Mouse (Mus musculus): Measurements from ENCODE around the gene Cep72. TPM values are rescaled to one million over a fixed set of nuclear protein-coding genes. Genes with fewer than 3 reads are reported as not detected.
"Not testable (repeated sequence)": the region's sequence is repeated elsewhere in the genome, so short reads cannot be mapped to it uniquely, and the experiment has no call there.

Cep72 gene
- polyA plus RNA-seq, 2 experiments = 5.5 to 8.5 TPM

DNA sequence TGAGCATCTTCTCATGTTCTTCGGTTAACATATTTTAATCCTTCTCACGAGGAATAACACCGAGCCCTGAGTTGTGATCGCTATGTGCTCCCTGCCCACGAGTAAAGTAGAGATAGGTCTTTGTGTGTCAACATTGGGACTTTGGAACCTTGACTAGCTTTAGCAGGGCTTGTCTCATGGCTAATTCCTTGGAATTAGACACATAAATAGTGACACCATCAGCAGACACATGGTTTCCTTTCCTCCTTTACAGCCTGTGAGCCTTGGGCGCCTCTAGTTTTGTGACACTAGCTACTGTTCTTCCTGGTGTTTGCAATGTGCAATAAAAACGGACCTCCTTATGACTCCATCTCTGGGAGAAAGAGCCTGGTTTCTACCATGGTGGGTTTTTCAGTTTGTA lies 11.3 kb upstream of the Cep72 start:
- no peak overlapping the region for H3K4me2 ChIP-seq (ENCODE audit: low read depth)
- H3K27ac ChIP-seq = no peak overlapping the region
- no peak overlapping the region for H3K4me3 ChIP-seq (ENCODE audit: insufficient read depth in 1 of 2, low read depth in 2 of 2, low read length in 2 of 2)
- H3K27me3 ChIP-seq (ENCODE audit: control insufficient read depth, insufficient read depth, low read length) = no peaks in the 10 kb centered on the region; the same call in 1 of the 2 replicates
- DNase-seq (ENCODE audit: low read depth in 3 of 3, low spot score in 3 of 3) (no peak), ATAC-seq (ENCODE audit: insufficient read depth) (no peak)
- no peak overlapping the region for H3K9ac ChIP-seq (replicated peaks)
- WGBS (ENCODE audit: insufficient replicate concordance) = 76% methylated on average over 7 of the region's 7 CpGs
- H3K9me3 ChIP-seq (ENCODE audit: control insufficient read depth, low read length) = no peaks in the 10 kb centered on the region
- H3K36me3 ChIP-seq (replicated peaks; ENCODE audit: control insufficient read depth, insufficient read depth, low read depth) = no peaks in the 10 kb centered on the region
- H3K4me1 ChIP-seq (replicated peaks; ENCODE audit: control insufficient read depth in 2 of 2, insufficient read depth in 2 of 2, low read length in 1 of 2) = peaks cover 11 to 23% of the 10 kb centered on the region in 2 experiments
- no peak for TF ChIP-seq CTCF (IDR thresholded peaks at IDR 0.05; ENCODE audit: low read depth)
- TF ChIP-seq EP300 (IDR thresholded peaks at IDR 0.05; ENCODE audit: low read depth) = no peak

DNA sequence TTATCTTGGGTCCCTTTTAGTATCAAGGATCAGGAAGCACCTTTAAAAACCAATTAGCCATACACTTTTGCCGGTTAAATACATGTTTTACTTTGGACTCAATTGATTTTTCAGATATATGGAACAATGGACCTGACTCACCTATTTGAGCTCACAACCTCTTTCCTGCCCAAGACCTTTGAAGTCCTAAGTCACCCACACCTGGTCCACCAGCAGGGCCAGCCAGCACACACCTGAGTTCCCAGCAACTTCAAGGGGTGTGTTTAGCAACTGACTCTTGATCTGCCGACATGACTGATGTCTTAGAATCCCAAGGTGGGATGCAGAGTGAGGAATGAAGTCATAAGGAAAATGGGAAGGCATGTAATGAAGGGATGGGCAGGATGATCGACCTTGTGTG lies 9.6 kb upstream of the Cep72 start:
- TF ChIP-seq EP300 (IDR thresholded peaks at IDR 0.05; ENCODE audit: low read depth) = no peak
- no peak for TF ChIP-seq CTCF (IDR thresholded peaks at IDR 0.05; ENCODE audit: low read depth)

DNA sequence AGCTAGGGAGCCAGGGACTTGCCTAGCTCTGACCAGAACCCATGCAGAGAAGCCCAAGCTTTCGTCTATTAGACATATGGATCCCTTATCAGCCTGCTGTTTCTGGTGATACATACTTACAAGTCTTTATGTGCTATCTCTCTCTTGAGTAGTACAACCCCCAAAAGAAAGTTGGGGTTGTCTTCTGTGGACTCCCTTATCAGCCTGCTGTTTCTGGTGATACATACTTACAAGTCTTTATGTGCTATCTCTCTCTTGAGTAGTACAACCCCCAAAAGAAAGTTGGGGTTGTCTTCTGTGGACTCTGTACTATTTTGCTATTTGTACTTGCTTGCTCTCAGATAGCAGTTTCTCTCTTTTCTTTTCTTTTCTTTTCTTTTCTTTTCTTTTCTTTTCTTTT lies 9.1 kb upstream of the Cep72 start:
- peak overlapping the region; percentile 10; the same call in 1 of the 2 replicates for H3K27ac ChIP-seq

More for the DNA sequence above, 9.6 kb upstream of the Cep72 start:
- peak overlapping the region; percentile 47; the same call in 1 of the 2 replicates for H3K27ac ChIP-seq
- H3K9ac ChIP-seq (replicated peaks) = no peak overlapping the region
- no peak for DNase-seq (ENCODE audit: low read depth in 3 of 3, low spot score in 3 of 3)
- no peak for ATAC-seq (ENCODE audit: insufficient read depth)
- peak overlapping the region; percentile 26 for H3K4me2 ChIP-seq (ENCODE audit: low read depth)
- 47% methylated on average over 3 of the region's 3 CpGs for WGBS (ENCODE audit: insufficient replicate concordance)
- no peak overlapping the region for H3K4me3 ChIP-seq (ENCODE audit: insufficient read depth in 1 of 2, low read depth in 2 of 2, low read length in 2 of 2)
- no peaks in the 10 kb centered on the region for H3K36me3 ChIP-seq (replicated peaks; ENCODE audit: control insufficient read depth, insufficient read depth, low read depth)
- peaks cover 13 to 24% of the 10 kb centered on the region in 2 experiments for H3K4me1 ChIP-seq (replicated peaks; ENCODE audit: control insufficient read depth in 2 of 2, insufficient read depth in 2 of 2, low read length in 1 of 2)
- H3K27me3 ChIP-seq (ENCODE audit: control insufficient read depth, insufficient read depth, low read length) = no peaks in the 10 kb centered on the region
- H3K9me3 ChIP-seq (ENCODE audit: control insufficient read depth, low read length) = no peaks in the 10 kb centered on the region

DNA sequence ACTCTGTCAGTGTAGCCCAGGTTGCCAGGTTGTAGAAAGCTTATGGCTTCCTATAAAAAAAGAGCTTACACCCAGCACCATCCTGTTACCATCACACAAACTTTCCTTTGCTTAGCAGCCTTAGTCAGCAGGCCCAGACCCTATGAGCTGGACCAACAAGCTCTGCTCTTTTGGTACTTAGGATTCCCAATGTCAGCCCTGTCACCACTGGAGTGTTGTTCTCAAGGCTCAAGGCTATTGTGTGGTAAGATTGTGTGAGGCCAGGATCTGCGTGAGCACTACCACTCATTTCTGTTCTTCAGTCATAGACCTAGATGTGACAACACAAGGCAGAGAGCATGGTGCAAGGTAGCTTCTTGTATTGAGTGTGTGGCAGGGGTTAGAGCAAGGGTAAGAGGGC lies 4.5 kb upstream of the Cep72 start:
- H3K27me3 ChIP-seq (ENCODE audit: control insufficient read depth, insufficient read depth, low read length) = no peaks in the 10 kb centered on the region
- H3K4me2 ChIP-seq (ENCODE audit: low read depth) = no peak overlapping the region
- H3K9me3 ChIP-seq (ENCODE audit: control insufficient read depth, low read length) = no peaks in the 10 kb centered on the region
- no peak for DNase-seq (ENCODE audit: low read depth in 3 of 3, low spot score in 3 of 3)
- no peak for ATAC-seq (ENCODE audit: insufficient read depth)
- 75% methylated on average over 1 of the region's 1 CpGs for WGBS (ENCODE audit: insufficient replicate concordance)
- H3K4me3 ChIP-seq (ENCODE audit: insufficient read depth in 1 of 2, low read depth in 2 of 2, low read length in 2 of 2) = no peak overlapping the region
- TF ChIP-seq CTCF (IDR thresholded peaks at IDR 0.05; ENCODE audit: low read depth) = no peak
- TF ChIP-seq EP300 (IDR thresholded peaks at IDR 0.05; ENCODE audit: low read depth) = no peak
- H3K9ac ChIP-seq (replicated peaks) = no peak overlapping the region
- H3K27ac ChIP-seq = no peak overlapping the region
- H3K36me3 ChIP-seq (replicated peaks; ENCODE audit: control insufficient read depth, insufficient read depth, low read depth) = no peaks in the 10 kb centered on the region
- peaks cover 14 to 31% of the 10 kb centered on the region in 2 experiments for H3K4me1 ChIP-seq (replicated peaks; ENCODE audit: control insufficient read depth in 2 of 2, insufficient read depth in 2 of 2, low read length in 1 of 2)

More for the DNA sequence above, 9.1 kb upstream of the Cep72 start:
- 14% methylated on average over 1 of the region's 1 CpGs for WGBS (ENCODE audit: insufficient replicate concordance)
- H3K4me3 ChIP-seq (ENCODE audit: insufficient read depth in 1 of 2, low read depth in 2 of 2, low read length in 2 of 2); H3K9me3 ChIP-seq (ENCODE audit: control insufficient read depth, low read length); DNase-seq (ENCODE audit: low read depth in 3 of 3, low spot score in 3 of 3); H3K27me3 ChIP-seq (ENCODE audit: control insufficient read depth, insufficient read depth, low read length); H3K9ac ChIP-seq (replicated peaks); H3K36me3 ChIP-seq (replicated peaks; ENCODE audit: control insufficient read depth, insufficient read depth, low read depth): not testable (repeated sequence)
- Histone ChIP-seq H3K4me1 (replicated peaks; ENCODE audit: control insufficient read depth in 2 of 2, insufficient read depth in 2 of 2, low read length in 1 of 2) (peaks cover 18 to 28% of the 10 kb centered on the region in 2 experiments), H3K4me2 (ENCODE audit: low read depth) (peak overlapping the region; percentile 13; the same call in 1 of the 2 replicates)
- peak; percentile 91 for ATAC-seq (ENCODE audit: insufficient read depth)
- peak; percentile 64 for TF ChIP-seq EP300 (IDR thresholded peaks at IDR 0.05; ENCODE audit: low read depth)

DNA sequence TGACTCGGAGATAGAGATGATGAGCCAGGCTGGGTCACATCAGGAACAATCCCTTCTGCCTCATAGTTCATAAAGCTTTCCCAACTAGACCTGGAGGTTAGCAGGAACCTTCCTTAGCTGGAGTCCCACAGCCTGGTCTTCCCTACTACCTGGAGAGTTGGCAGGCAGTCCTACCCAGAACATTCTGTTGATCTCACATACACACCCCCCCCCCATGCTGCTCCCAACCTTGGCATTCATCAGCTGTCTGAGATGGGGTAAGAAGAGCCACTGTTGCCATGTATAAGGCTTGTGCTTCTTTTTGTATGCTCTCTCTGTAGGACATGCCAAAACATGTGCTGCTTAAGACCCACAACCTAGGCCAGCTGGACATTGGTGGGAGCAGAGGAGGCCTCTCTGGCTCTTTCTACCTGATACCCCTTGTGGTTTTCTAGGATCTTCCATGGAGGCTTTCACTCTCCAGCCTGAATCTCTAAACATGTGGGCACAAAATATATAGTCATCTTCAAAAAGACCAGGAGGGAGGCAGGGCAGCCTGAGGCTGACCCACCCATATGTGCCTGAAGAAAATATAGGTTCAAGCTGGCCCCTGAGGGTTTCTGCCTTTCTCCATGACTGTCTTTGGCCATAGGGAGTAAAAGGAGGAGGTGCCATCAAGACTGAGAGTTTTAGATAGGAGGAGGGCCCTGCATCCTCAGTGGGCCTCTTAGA lies 1.4 kb upstream of the Cep72 start:
- no peaks in the 10 kb centered on the region for H3K27me3 ChIP-seq (ENCODE audit: control insufficient read depth, insufficient read depth, low read length)

More for the DNA sequence above, 1.4 kb upstream of the Cep72 start:
- TF ChIP-seq CTCF (IDR thresholded peaks at IDR 0.05; ENCODE audit: low read depth) = no peak
- no peak for TF ChIP-seq EP300 (IDR thresholded peaks at IDR 0.05; ENCODE audit: low read depth)
- H3K9me3 ChIP-seq (ENCODE audit: control insufficient read depth, low read length) = no peaks in the 10 kb centered on the region
- peaks cover 9 to 18% of the 10 kb centered on the region in 2 experiments for H3K4me1 ChIP-seq (replicated peaks; ENCODE audit: control insufficient read depth in 2 of 2, insufficient read depth in 2 of 2, low read length in 1 of 2)
- H3K4me2 ChIP-seq (ENCODE audit: low read depth) = no peak overlapping the region
- H3K27ac ChIP-seq = no peak overlapping the region
- H3K9ac ChIP-seq (replicated peaks) = no peak overlapping the region
- WGBS (ENCODE audit: insufficient replicate concordance) = 64% methylated on average over 1 of the region's 1 CpGs
- no peaks in the 10 kb centered on the region for H3K36me3 ChIP-seq (replicated peaks; ENCODE audit: control insufficient read depth, insufficient read depth, low read depth)
- no peak overlapping the region for H3K4me3 ChIP-seq (ENCODE audit: insufficient read depth in 1 of 2, low read depth in 2 of 2, low read length in 2 of 2)
- ATAC-seq (ENCODE audit: insufficient read depth) = no peak
- DNase-seq (ENCODE audit: low read depth in 3 of 3, low spot score in 3 of 3) = no peak

All from liver, embryonic 14.5 days (tissue).